In the genomic region with DNA sequence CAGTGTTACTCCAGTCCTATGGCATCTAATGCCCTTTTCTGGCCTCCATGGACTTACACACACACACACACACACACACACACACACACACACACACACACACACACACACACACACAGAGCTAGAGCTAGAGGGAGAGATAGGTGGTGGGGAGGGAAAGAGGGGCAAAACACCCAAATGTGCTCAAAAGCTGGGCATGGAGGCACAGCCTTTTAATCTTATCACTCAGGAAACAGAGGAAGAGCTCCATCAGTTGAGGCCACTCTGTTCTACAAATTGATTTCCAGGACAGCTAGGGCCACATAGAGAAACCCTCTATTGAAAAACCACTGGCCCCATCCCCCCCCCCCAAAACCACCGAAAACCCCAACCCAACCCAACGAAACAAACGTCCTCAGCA, we compare ENCODE assay signal across 25 mouse cellular contexts. TPM values are rescaled to one million over a fixed set of nuclear protein-coding genes. Genes with fewer than 3 reads are reported as not detected.
DNase-seq lines count a peak whose midpoint lies in the region; ATAC-seq and TF ChIP-seq lines count a peak whose summit lies in the region.
"Had no signal": no experiment of that assay in that cellular context is flagged by ENCODE, and none has a peak within 500 bp of the region (broad histone marks: within the 10 kb centered on the region; RNA-seq: fewer than 3 reads in every experiment).

No protein-coding gene starts in this region.

- no peaks in the 10 kb centered on the region for H3K27me3 ChIP-seq in MEL (ENCODE audit: control insufficient read depth in 1 of 2, insufficient read depth in 2 of 2, low read length in 2 of 2)
- H3K27me3 ChIP-seq in liver, embryonic 14.5 days (ENCODE audit: control insufficient read depth, insufficient read depth, low read length) = no peaks in the 10 kb centered on the region
- no peaks in the 10 kb centered on the region for H3K27me3 ChIP-seq in hindbrain, embryonic 10.5 days (ENCODE audit: insufficient read depth, poor library complexity, severe bottlenecking)
- H3K27me3 ChIP-seq in midbrain, embryonic 14.5 days (ENCODE audit: control insufficient read depth, insufficient read depth, low read length) = no peaks in the 10 kb centered on the region
- H3K27me3 ChIP-seq: embryonic facial prominence, embryonic 13.5 days; heart, embryonic 12.5 days; hindbrain, embryonic 15.5 days had no signal

- H3K4me2 ChIP-seq in liver, embryonic 14.5 days (ENCODE audit: low read depth) = no peak overlapping the region
- H3K4me2 ChIP-seq in midbrain, embryonic 14.5 days (ENCODE audit: low read length) = no peak overlapping the region
- H3K4me2 ChIP-seq: embryonic facial prominence, embryonic 13.5 days; heart, embryonic 12.5 days; hindbrain, embryonic 15.5 days had no signal

- H3K9ac ChIP-seq in MEL (ENCODE audit: control insufficient read depth, low read depth, low read length, poor library complexity, severe bottlenecking) = peak overlapping the region; percentile 19; the same call in 1 of the 2 replicates
- H3K9ac ChIP-seq in liver, embryonic 14.5 days (replicated peaks) = no peak overlapping the region
- H3K9ac ChIP-seq in midbrain, embryonic 14.5 days (replicated peaks; ENCODE audit: low read length) = no peak overlapping the region
- H3K9ac ChIP-seq: embryonic facial prominence, embryonic 13.5 days; heart, embryonic 12.5 days; hindbrain, embryonic 15.5 days had no signal

- peak; percentile 61; the same call in 1 of the 2 replicates for ATAC-seq in liver, embryonic 14.5 days (ENCODE audit: insufficient read depth)
- ATAC-seq in megakaryocyte progenitor cell, adult 5-6 weeks (replicated peaks; ENCODE audit: poor library complexity) = peak; percentile 67
- ATAC-seq in midbrain, embryonic 14.5 days (ENCODE audit: low FRiP score, low TSS enrichment) = no peak
- ATAC-seq: CD4-positive, CD25-positive, alpha-beta regulatory T cell, adult 4 months; forebrain, embryonic 14.5 days had no signal

- no peak for TF ChIP-seq POLR2A in MEL (IDR thresholded peaks at IDR 0.05; ENCODE audit: control insufficient read depth in 1 of 2, insufficient read depth in 1 of 2, low read depth in 1 of 2, low read length in 2 of 2, poor library complexity in 1 of 2)

- H3K4me1 ChIP-seq in MEL (ENCODE audit: control insufficient read depth in 1 of 2, insufficient read depth in 2 of 2, low read length in 2 of 2) = peaks cover 11 to 30% of the 10 kb centered on the region in 2 experiments
- H3K4me1 ChIP-seq in liver, embryonic 14.5 days (replicated peaks; ENCODE audit: control insufficient read depth in 2 of 2, insufficient read depth in 2 of 2, low read length in 1 of 2) = peaks cover 0 to 16% of the 10 kb centered on the region in 2 experiments; a peak in 2 of 4 replicates
- no peaks in the 10 kb centered on the region for H3K4me1 ChIP-seq in hindbrain, embryonic 10.5 days (replicated peaks)
- no peaks in the 10 kb centered on the region for H3K4me1 ChIP-seq in midbrain, embryonic 14.5 days (ENCODE audit: control insufficient read depth, insufficient read depth, low read length)
- H3K4me1 ChIP-seq: embryonic facial prominence, embryonic 13.5 days; hindbrain, embryonic 15.5 days had no signal

- no peaks in the 10 kb centered on the region for H3K79me2 ChIP-seq in MEL (ENCODE audit: control insufficient read depth, insufficient read depth, low read length, poor library complexity)

- H3K4me3 ChIP-seq in MEL (ENCODE audit: control insufficient read depth in 1 of 2, insufficient read depth in 1 of 2, low read depth in 2 of 2, low read length in 2 of 2) = no peak overlapping the region
- no peak overlapping the region for H3K4me3 ChIP-seq in liver, embryonic 14.5 days (ENCODE audit: insufficient read depth in 1 of 2, low read depth in 2 of 2, low read length in 2 of 2)
- no peak overlapping the region for H3K4me3 ChIP-seq in hindbrain, embryonic 10.5 days
- H3K4me3 ChIP-seq in midbrain, embryonic 14.5 days (replicated peaks; ENCODE audit: low read depth, low read length) = no peak overlapping the region
- H3K4me3 ChIP-seq: embryonic facial prominence, embryonic 13.5 days; gastrocnemius, adult 2 months; heart, embryonic 12.5 days; hindbrain, embryonic 15.5 days had no signal

- TF ChIP-seq CTCF in MEL (IDR thresholded peaks at IDR 0.05 in 2 of 3, conservative IDR thresholded peaks at IDR 0.05 in 1 of 3; ENCODE audit: control insufficient read depth in 1 of 3, insufficient read depth in 1 of 3, low read depth in 2 of 3, low read length in 3 of 3, poor library complexity in 1 of 3, severe bottlenecking in 1 of 3) = no peak
- no peak for TF ChIP-seq CTCF in liver, embryonic 14.5 days (IDR thresholded peaks at IDR 0.05; ENCODE audit: low read depth)

- DNase-seq in MEL (ENCODE audit: low read depth, low spot score) (peak; percentile 79), liver (peak; percentile 10), MN1 (ENCODE audit: low spot score) (no peak)
- no peak for DNase-seq in liver, embryonic 14.5 days (ENCODE audit: low read depth in 3 of 3, low spot score in 3 of 3)
- DNase-seq in hindbrain, embryonic 10.5 days (ENCODE audit: low spot score) = no peak
- no peak for DNase-seq in left cerebral cortex, postnatal 10 days (ENCODE audit: extremely low spot score in 1 of 2, low spot score in 2 of 2)
- no peak for DNase-seq in midbrain, embryonic 14.5 days
- DNase-seq: adrenal gland, adult 8-10 months; B cell, adult 2 months; cerebellum, adult 11-12 months; cerebellum, adult 9-10 months; cerebellum, postnatal 25 days; gastrocnemius, adult 2 months; gastrocnemius, postnatal 25 days had no signal

- WGBS in liver, embryonic 14.5 days (ENCODE audit: insufficient replicate concordance) = 8% methylated on average over 3 of the region's 3 CpGs
- 87% methylated on average over 3 of the region's 3 CpGs for WGBS in hindbrain, embryonic 10.5 days
- 91% methylated on average over 3 of the region's 3 CpGs for WGBS in midbrain, embryonic 14.5 days

- intact Hi-C loops in left cerebral cortex, postnatal 10 days (cut with DNase I) = no loop called here

- no peaks in the 10 kb centered on the region for H3K9me3 ChIP-seq in MEL (replicated peaks; ENCODE audit: insufficient read depth, low read length)
- H3K9me3 ChIP-seq in liver, embryonic 14.5 days (ENCODE audit: control insufficient read depth, low read length) = no peaks in the 10 kb centered on the region
- H3K9me3 ChIP-seq in hindbrain, embryonic 10.5 days = no peaks in the 10 kb centered on the region
- H3K9me3 ChIP-seq in midbrain, embryonic 14.5 days (ENCODE audit: control insufficient read depth, low read length) = no peaks in the 10 kb centered on the region
- H3K9me3 ChIP-seq: embryonic facial prominence, embryonic 13.5 days; heart, embryonic 12.5 days; hindbrain, embryonic 15.5 days had no signal

- peak; percentile 85 for TF ChIP-seq EP300 in MEL (IDR thresholded peaks at IDR 0.05; ENCODE audit: low read depth in 1 of 2, low read length in 2 of 2)
- no peak for TF ChIP-seq EP300 in liver, embryonic 14.5 days (IDR thresholded peaks at IDR 0.05; ENCODE audit: low read depth)

- TF ChIP-seq RAD21 in MEL (IDR thresholded peaks at IDR 0.05; ENCODE audit: low read depth, low read length) = no peak

- peak overlapping the region; percentile 83 for H3K27ac ChIP-seq in MEL (ENCODE audit: control insufficient read depth, low read depth, low read length)
- H3K27ac ChIP-seq in liver, embryonic 14.5 days = no peak overlapping the region
- H3K27ac ChIP-seq in hindbrain, embryonic 10.5 days = no peak overlapping the region
- no peak overlapping the region for H3K27ac ChIP-seq in midbrain, embryonic 14.5 days (replicated peaks; ENCODE audit: low read depth, low read length)
- H3K27ac ChIP-seq: embryonic facial prominence, embryonic 13.5 days; gastrocnemius, adult 2 months; hindbrain, embryonic 15.5 days had no signal

- peaks cover 0 to 21% of the 10 kb centered on the region in 2 experiments; a peak in 2 of 4 replicates for H3K36me3 ChIP-seq in MEL (ENCODE audit: control insufficient read depth in 1 of 2, insufficient read depth in 2 of 2, low read length in 2 of 2)
- H3K36me3 ChIP-seq in liver, embryonic 14.5 days (replicated peaks; ENCODE audit: control insufficient read depth, insufficient read depth, low read depth) = no peaks in the 10 kb centered on the region; the same call in 1 of the 2 replicates
- H3K36me3 ChIP-seq in hindbrain, embryonic 10.5 days = peaks cover 67% of the 10 kb centered on the region
- H3K36me3 ChIP-seq in midbrain, embryonic 14.5 days (ENCODE audit: control insufficient read depth, insufficient read depth, low read length) = peaks cover 42% of the 10 kb centered on the region

RNA-seq across cellular contexts. Expression of gene Ldhc, which starts 22.3 kb away (rescaled TPM):
- not detected in 2 replicates for total RNA-seq in MEL (2012; rRNA removed)
- not detected for polyA plus RNA-seq in MEL (2012; ENCODE audit: insufficient read depth in 1 of 2, insufficient read length in 2 of 2, low read depth in 1 of 2, low replicate concordance in 2 of 2, missing spikeins in 1 of 2)
- 0.11 and 0.17 TPM in 2 replicates for polyA plus RNA-seq in liver, embryonic 14.5 days (2012; rRNA removed)
- 0.09 and 0.21 TPM in 2 replicates for polyA plus RNA-seq in liver, embryonic 14.5 days (2014; fragmentation: Nextera tagmentation; extraction: Ambion mirVana)
- total RNA-seq in megakaryocyte progenitor cell, adult 5-6 weeks (2015) = 0.44 and 0.49 TPM in 2 replicates
- 1.3 TPM in 1 of 2 replicates, not detected in the other for total RNA-seq in megakaryocyte progenitor cell, adult 5-6 weeks (2017)
- polyA plus RNA-seq in hindbrain, embryonic 10.5 days (2016; fragmentation: Nextera tagmentation; extraction: Ambion mirVana) = not detected in 2 replicates
- not detected for total RNA-seq in left cerebral cortex, postnatal 10 days (2021)
- polyA plus RNA-seq in midbrain, embryonic 14.5 days (2014; fragmentation: Nextera tagmentation; extraction: Ambion mirVana) = 0.20 and 0.50 TPM in 2 replicates
- total RNA-seq: adrenal gland, adult 8-10 months; adrenal gland, postnatal 4 days; gastrocnemius, adult 2 months; gastrocnemius, postnatal 25 days; heart, adult 8-10 months; heart, postnatal 25 days had no signal
- polyA plus RNA-seq: CD4-positive, CD25-positive, alpha-beta regulatory T cell, adult 4 months; embryonic facial prominence, embryonic 13.5 days; forebrain, embryonic 14.5 days; heart, embryonic 12.5 days; heart, embryonic 16.5 days; hindbrain, embryonic 11.5 days had no signal

RNA-seq across cellular contexts. Expression of gene Tsg101, which starts 36.5 kb away (rescaled TPM):
- 21.3 and 25.3 TPM in 2 replicates for total RNA-seq in MEL (2012; rRNA removed)
- 10 to 100 TPM in 1 of 2 experiments, not detected in 1; 88.9 TPM for polyA plus RNA-seq in MEL (2012; ENCODE audit: insufficient read depth in 1 of 2, insufficient read length in 2 of 2, low read depth in 1 of 2, low replicate concordance in 2 of 2, missing spikeins in 1 of 2)
- polyA plus RNA-seq in liver, embryonic 14.5 days (2012; rRNA removed) = 18.8 and 21.2 TPM in 2 replicates
- 62.1 and 67.3 TPM in 2 replicates for polyA plus RNA-seq in liver, embryonic 14.5 days (2014; fragmentation: Nextera tagmentation; extraction: Ambion mirVana)
- 97.5 and 107 TPM in 2 replicates for total RNA-seq in megakaryocyte progenitor cell, adult 5-6 weeks (2015)
- 40.1 and 43.1 TPM in 2 replicates for total RNA-seq in megakaryocyte progenitor cell, adult 5-6 weeks (2017)
- 262 and 315 TPM in 2 replicates for polyA plus RNA-seq in hindbrain, embryonic 10.5 days (2016; fragmentation: Nextera tagmentation; extraction: Ambion mirVana)
- 10 to 100 TPM; 91.5 to 94.0 TPM for total RNA-seq in left cerebral cortex, postnatal 10 days (2021)
- 417 and 445 TPM in 2 replicates for polyA plus RNA-seq in midbrain, embryonic 14.5 days (2014; fragmentation: Nextera tagmentation; extraction: Ambion mirVana)

RNA-seq across cellular contexts. Expression of gene Ldha, which starts 42.0 kb away (rescaled TPM):
- 1,212 and 1,976 TPM in 2 replicates for total RNA-seq in MEL (2012; rRNA removed)
- polyA plus RNA-seq in MEL (2012; ENCODE audit: insufficient read depth in 1 of 2, insufficient read length in 2 of 2, low read depth in 1 of 2, low replicate concordance in 2 of 2, missing spikeins in 1 of 2) = 1,000 to 10,000 TPM in 1 of 2 experiments, 100 to 1,000 TPM in 1; 613 to 2,637 TPM
- 339 and 356 TPM in 2 replicates for polyA plus RNA-seq in liver, embryonic 14.5 days (2012; rRNA removed)
- 1,026 and 1,104 TPM in 2 replicates for polyA plus RNA-seq in liver, embryonic 14.5 days (2014; fragmentation: Nextera tagmentation; extraction: Ambion mirVana)
- total RNA-seq in megakaryocyte progenitor cell, adult 5-6 weeks (2015) = 597 and 639 TPM in 2 replicates
- 442 and 446 TPM in 2 replicates for total RNA-seq in megakaryocyte progenitor cell, adult 5-6 weeks (2017)
- 2,204 and 3,422 TPM in 2 replicates for polyA plus RNA-seq in hindbrain, embryonic 10.5 days (2016; fragmentation: Nextera tagmentation; extraction: Ambion mirVana)
- 100 to 1,000 TPM; 495 to 502 TPM for total RNA-seq in left cerebral cortex, postnatal 10 days (2021)
- polyA plus RNA-seq in midbrain, embryonic 14.5 days (2014; fragmentation: Nextera tagmentation; extraction: Ambion mirVana) = 423 and 442 TPM in 2 replicates

Comparison
In these comparisons a context has a peak if more than half of its experiments do, and no peak if none do; other contexts are left out.
1. DNase-seq: peak in MEL (single experiment) and liver (single experiment); none in liver, embryonic 14.5 days (0 of 3), MN1 (single experiment), hindbrain, embryonic 10.5 days (single experiment), left cerebral cortex, postnatal 10 days (0 of 2) and midbrain, embryonic 14.5 days (single experiment).